Mouse (Mus musculus) lung, postnatal 0 days (tissue): ENCODE measurements at regions not wholly inside any gene's neighbourhood (a gene's known extent, or its start where the extent isn't known, plus 50 kb on each side); places are given as distances from the start of the nearest gene placed in this dataset.

Experiments
- CTCF ChIP-seq: IDR thresholded peaks from 2 replicates; pipeline ENCODE4 v1.5.1; 2016; ENCODE audit warnings: antibody characterized with exemption, mild to moderate bottlenecking
- EP300 ChIP-seq: IDR thresholded peaks from 2 replicates; pipeline ENCODE4 v1.6.1; 2016; ENCODE audit warnings: antibody characterized with exemption, mild to moderate bottlenecking, control low read depth

GRCm38 (mm10) chr12:78000401-78000800 is 193.6 kb upstream of the Gm6657 start:
- TF ChIP-seq CTCF (no peak), EP300 (no peak)
